Mouse (Mus musculus) C3H10T1/2 (cell line): ENCODE data around the gene BC025920. TPM values are rescaled to one million over a fixed set of nuclear protein-coding genes. Genes with fewer than 3 reads are reported as not detected.

ENCODE experiments used
- polyA plus RNA-seq, 2 experiments: library from polyadenylated mRNA; unstranded; fragments of >200 nt; fragmentation: generic; extraction: Trizol; gene quantifications; one replicate each; pipeline ENCODE4 v1.2.1; 2012; ENCODE audit warnings: missing spikeins in 2 of 2

BC025920 gene
- 1 to 10 TPM in 1 of 2 experiments, under 1 TPM in 1; 0.25 to 1.0 TPM for polyA plus RNA-seq

DNA sequence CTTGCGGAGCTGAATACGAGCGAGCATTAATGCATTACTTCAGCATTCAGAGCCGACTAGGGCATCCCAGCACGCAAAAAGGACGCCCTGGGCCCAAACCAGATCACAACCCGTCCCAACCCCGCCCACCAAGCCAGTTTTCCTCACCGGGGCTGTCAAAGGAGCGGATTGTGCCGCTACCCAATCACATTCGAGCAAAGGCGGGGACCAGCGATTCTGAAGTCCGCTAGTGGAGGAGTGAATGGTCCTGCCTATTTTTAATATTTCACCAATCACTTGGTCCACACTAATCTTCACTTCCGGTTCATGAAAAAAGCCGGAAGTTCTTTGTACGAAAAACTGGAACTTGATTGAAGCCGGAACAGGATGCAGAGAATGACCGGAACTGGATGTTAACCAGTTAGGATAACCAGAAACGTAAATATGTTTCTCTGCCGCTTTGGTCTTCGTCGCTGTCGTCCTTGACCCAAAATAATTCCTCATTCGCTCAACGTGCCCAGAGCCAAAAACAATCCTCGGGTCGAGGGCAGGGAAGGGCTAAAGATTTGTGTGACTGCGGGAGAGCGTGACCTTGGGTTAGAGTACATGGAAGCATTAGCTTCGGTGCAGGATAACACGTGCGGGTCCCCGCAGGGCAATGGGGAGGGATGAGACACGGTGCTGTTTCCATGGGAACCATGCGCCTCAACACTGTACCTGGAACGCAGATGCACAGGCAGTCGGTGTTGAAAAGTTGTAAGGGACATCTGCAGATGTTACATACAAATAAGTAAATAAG is at the start of gene BC025920:
BC025920 (plus strand) TSS at position 297 of the 778 bp plus-strand sequence.

DNA sequence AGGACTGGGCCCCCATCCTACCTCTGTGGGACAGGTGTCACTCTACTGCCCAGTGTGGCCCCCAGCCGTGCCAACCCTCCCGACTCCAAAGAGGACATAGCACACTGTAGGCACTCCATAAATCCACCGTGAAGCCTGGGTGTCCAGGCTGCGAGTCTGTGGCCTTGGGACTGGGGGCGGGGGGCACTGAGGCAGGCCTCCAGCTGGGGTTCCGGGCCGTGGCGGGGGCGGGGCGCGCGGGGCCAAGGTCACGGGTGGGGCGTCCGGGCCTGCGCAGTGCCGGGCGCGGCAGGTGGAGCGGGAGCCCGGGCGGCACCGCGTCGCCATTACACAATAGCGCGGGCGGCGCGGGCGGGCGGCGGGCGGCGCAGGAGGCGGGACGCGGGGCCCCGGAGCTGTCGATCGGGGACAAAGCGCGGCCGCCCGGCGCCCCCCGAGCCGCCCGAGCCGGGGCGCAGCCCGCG is 46.9 kb upstream of the BC025920 start, which contains the start of gene Aes:
Aes (plus strand) TSS at position 326 of the 464 bp plus-strand sequence.

DNA sequence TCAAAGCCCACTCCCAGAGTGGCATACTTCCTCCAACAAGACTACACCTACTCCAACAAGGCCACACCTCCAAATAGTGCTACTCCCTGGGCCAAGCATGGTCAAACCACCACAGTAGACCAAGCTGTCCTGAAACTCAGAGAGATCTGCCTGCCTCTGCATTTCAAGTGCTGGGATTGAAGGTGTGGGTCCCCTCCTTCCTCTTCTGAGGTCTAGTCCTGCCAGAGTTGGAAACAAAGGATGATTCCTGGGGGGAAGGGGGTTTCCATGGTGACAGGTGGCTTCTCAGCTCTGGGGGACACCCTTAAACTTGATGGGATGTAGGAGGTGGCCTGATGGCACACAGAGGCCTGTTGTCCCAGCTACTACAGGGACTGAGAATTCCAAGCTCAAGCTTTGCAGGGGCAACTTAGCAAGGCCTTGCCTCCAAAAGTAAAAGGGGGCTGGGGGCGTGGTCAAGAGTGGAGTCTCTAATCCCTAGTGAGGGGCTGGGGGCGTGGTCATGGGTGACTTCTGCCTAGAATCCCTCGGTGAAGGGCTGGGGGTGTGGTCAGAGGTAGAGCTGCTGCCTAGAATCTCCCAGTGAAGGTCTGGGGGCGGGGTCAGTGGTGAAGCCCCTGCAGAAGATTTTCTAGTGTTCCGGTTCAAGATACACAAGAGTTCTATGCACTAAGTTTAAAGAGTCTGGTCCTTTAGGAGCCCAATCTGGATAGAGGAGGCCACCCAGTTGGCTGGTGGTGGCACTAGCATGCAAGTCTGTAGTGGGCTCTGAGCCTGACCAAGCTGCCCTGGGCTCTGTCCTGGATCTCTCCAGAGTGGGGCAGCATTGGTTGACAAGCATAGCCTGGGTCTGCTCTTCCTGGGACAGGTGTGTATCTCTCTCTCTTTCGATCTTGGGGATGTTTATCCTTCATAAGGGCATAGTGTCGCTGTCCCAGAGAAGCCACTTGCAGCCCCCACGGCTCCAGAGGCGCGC is 31.7 kb upstream of the BC025920 start, which contains the start of gene Tle2:
Tle2 (plus strand) TSS at position 481 of the 976 bp plus-strand sequence.

DNA sequence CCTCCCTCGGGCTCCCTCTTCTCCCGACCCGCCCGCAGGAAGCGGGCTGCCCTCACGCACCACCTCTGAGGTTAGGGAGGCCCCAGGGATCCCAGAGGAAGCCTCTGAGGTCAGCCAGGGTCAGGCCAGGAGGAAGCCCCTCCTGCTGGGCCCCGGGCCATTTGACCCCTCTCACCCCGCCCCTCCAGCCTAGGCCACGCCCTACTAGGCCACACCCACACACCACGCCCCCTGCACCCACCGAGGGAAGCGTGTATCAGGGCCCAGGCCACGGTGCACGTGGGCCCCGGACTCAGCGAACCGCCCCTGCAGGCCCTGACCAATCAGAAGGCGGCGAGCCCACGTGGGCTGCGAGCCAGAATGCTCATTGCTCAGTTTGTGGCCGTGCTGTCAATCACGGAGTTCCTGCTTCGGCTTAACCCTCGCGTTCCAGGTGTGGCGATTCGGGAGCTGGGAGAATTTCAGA is 5.3 kb upstream of the BC025920 start, which contains the start of gene Tle6:
Tle6 (minus strand) TSS at position 336 of the 466 bp plus-strand sequence.

DNA sequence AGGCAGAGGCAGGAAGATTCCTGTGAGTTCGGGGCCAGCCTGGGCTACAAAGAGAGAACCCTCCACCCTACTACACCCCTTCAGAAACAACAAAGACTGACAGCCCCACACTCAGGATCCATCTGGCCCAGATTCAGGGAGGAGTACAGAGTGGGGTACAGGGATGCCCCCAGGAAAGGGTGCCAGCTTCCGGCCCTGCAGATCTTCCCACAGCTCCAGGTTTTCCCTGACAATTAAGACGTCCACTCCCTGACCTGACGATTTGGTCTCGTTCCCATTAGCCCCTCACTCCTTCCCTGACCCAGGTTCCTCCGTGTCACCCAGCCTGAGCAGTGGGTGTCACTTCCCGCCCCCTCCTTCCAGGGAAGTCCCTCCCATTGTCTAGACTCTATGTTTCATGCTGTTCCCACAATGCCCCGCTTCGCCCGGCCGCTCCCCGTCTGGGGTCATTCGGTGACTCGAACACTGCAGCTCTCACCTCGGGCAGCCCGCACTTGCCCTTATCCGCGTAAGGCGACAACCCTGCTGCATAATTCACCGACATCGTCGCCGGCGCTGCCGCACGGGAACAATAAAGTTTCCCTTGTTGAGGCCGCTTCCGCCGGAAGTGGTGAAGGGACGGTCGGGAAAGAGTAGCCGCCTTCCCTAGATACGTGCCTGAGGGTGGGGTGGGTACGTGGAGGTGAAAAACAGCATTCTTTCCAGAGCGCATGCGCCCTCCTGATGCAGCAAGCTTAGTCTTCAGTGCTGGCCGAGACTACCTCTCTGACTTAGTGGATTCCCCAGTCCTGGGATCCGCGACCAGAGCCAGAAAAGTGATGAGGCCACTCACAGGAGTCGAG is 21.1 kb downstream of the BC025920 start, which contains the start of gene Sirt6:
Sirt6 (minus strand) TSS at position 804 of the 842 bp plus-strand sequence.

DNA sequence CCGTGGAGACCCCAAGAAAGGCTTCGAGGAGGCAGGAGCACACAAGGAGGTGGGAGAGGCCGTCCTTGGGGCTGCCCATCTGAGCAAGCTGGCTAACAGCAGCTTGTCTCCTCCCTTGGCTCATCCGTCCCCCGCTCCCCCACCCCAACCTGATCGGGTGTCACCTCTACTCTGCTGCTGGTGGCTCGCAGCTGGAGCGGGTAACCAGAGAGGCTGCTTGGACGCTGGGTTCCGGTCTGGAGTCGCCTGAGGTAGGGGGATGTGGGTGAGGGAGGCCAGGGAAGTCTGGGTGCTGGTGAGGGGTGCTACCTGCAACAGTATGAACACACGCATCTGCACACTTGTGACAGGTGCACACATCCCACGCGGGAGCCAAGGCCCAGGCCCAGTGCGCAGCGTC is 22.3 kb downstream of the BC025920 start, which contains the start of gene Ankrd24:
Ankrd24 (plus strand) TSS at position 151 of the 400 bp plus-strand sequence.

DNA sequence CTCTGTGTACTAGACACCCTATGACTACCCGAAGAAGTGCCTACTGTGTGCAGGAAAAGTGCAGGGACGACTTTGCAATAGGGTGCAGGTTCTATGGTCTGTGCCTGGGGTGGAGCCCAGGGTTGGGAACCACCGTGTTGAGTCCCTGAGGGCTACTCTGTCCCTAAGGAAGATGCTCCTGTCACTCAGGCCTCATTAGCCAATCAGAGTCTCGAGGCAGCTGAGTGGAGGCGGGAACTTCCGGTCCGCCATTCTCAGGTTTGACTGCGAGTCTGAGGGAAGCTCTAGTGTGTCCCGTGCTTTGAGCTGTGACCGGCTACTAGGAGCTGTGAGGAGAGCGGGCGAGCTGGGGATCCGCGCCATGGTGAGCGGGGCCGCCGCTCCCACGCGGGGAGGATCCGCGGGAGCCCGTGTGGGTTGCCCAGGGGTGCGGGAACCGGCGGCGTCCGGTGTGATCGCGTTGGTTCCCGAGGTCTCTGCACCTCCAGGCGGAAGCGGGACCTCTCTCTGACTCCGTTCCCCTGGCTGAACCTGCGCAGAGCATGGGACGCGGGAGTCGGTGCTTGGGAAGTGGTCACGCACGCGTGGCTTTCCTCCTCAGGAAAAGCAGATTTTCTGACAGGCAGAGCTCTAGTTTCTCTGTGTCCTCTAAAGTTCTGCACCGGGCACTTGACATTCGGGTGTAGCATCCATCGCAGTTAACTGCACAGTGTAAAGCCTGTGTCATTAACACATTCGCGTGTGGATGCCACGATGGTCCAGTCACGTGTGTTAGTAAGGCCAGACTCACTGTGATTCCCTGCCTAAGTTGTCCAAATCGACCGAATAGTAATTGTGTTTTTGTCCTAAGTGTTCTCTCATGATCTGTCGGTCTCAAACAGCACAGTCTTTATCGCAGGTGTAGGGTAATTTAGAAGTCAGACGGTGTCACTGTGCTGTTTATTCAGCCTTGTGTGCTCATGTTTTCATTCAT is 43.0 kb downstream of the BC025920 start, which contains the start of gene Gm10778:
Gm10778 (plus strand) TSS at position 257 of the 973 bp plus-strand sequence.

Other genes with a start within 250 kb of the BC025920 start
- gene Mfsd12, start 248.8 kb upstream of the BC025920 start, polyA plus RNA-seq: 10 to 100 TPM in 1 of 2 experiments, 1 to 10 TPM in 1; 4.0 to 13.8 TPM
- 1 to 10 TPM in 1 of 2 experiments, under 1 TPM in 1; 0.27 to 2.1 TPM for gene 4930404N11Rik, start 240.5 kb upstream of the BC025920 start, polyA plus RNA-seq
- 10 to 100 TPM; 57.6 to 80.9 TPM for gene Fzr1, start 227.8 kb upstream of the BC025920 start, polyA plus RNA-seq
- gene Dohh, start 221.8 kb upstream of the BC025920 start, polyA plus RNA-seq: 100 to 1,000 TPM in 1 of 2 experiments, 10 to 100 TPM in 1; 82.6 to 184 TPM
- gene Gm48551, start 221.8 kb upstream of the BC025920 start, polyA plus RNA-seq: 1 to 10 TPM in 1 of 2 experiments, under 1 TPM in 1; 0.55 to 3.2 TPM
- gene Gm48552, start 217.3 kb upstream of the BC025920 start, polyA plus RNA-seq: 1 to 10 TPM in 1 of 2 experiments, not detected in 1; 1.8 TPM
- 1 to 10 TPM in 1 of 2 experiments, under 1 TPM in 1; 0.94 to 1.3 TPM for gene Smim24, start 213.2 kb upstream of the BC025920 start, polyA plus RNA-seq
- 100 to 1,000 TPM; 130 to 180 TPM for gene Nfic, start 150.6 kb upstream of the BC025920 start, polyA plus RNA-seq
- 1 to 10 TPM; 1.9 to 5.7 TPM for gene Celf5, start 123.6 kb upstream of the BC025920 start, polyA plus RNA-seq
- 100 to 1,000 TPM; 108 to 149 TPM for gene Ncln, start 109.9 kb upstream of the BC025920 start, polyA plus RNA-seq
- gene S1pr4, start 106.1 kb upstream of the BC025920 start, polyA plus RNA-seq: under 1 TPM in 1 of 2 experiments, not detected in 1; 0.02 TPM
- under 1 TPM; 0.22 to 0.24 TPM for gene Gna15, start 82.0 kb upstream of the BC025920 start, polyA plus RNA-seq
- 100 to 1,000 TPM; 106 to 118 TPM for gene Gna11, start 61.1 kb upstream of the BC025920 start, polyA plus RNA-seq
- gene Aes, start 46.8 kb upstream of the BC025920 start, polyA plus RNA-seq: 1,000 to 10,000 TPM; 1,359 to 1,572 TPM
- 100 to 1,000 TPM in 1 of 2 experiments, 1 to 10 TPM in 1; 6.0 to 202 TPM for gene Tle2, start 31.7 kb upstream of the BC025920 start, polyA plus RNA-seq
- 10 to 100 TPM; 22.0 to 71.5 TPM for gene Tle6, start 5.2 kb upstream of the BC025920 start, polyA plus RNA-seq
- 10 to 100 TPM; 13.1 to 36.0 TPM for gene Sirt6, start 21.5 kb downstream of the BC025920 start, polyA plus RNA-seq
- 10 to 100 TPM in 1 of 2 experiments, 1 to 10 TPM in 1; 4.7 to 18.1 TPM for gene Ankrd24, start 22.3 kb downstream of the BC025920 start, polyA plus RNA-seq
- gene Gm10778, start 42.8 kb downstream of the BC025920 start, polyA plus RNA-seq: under 1 TPM; 0.04 to 0.45 TPM
- 1 to 10 TPM in 1 of 2 experiments, under 1 TPM in 1; 0.08 to 1.1 TPM for gene Zfp433, start 98.6 kb downstream of the BC025920 start, polyA plus RNA-seq
- under 1 TPM in 1 of 2 experiments, not detected in 1; 0.60 TPM for gene Gm3055, start 164.9 kb downstream of the BC025920 start, polyA plus RNA-seq
- under 1 TPM in 1 of 2 experiments, not detected in 1; 0.02 TPM for gene Gm4767, start 205.9 kb downstream of the BC025920 start, polyA plus RNA-seq